Mouse (Mus musculus): ENCODE results near the gene Fbxl5. TPM values are rescaled to one million over a fixed set of nuclear protein-coding genes. Genes with fewer than 3 reads are reported as not detected.

Gene Fbxl5
- total RNA-seq (2023), result 69.6 to 71.8 TPM (median 69.8 TPM) in 4 replicates

DNA sequence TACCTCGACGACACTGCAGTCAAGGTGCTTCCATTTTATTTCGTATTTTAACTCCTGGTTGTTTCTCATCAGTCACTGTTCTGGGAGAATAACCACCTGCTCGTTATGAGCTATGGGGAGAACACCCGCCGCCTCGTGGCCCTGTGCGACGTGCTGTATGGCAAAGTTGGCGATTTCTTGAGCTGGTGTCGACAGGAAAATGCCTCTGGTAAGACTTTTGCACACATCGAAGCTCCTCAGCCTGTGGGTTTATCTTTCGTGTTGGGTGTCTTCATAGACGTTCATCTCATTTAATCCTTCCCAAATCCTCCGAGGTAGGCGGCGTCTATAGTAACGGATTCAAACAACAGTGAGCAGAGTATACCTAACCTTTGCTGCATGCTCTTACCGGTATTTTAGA, at the start of gene Fbxl5:
Gene Fbxl5 (minus strand): TSS at position 101 of the 400 bp plus-strand sequence.

DNA sequence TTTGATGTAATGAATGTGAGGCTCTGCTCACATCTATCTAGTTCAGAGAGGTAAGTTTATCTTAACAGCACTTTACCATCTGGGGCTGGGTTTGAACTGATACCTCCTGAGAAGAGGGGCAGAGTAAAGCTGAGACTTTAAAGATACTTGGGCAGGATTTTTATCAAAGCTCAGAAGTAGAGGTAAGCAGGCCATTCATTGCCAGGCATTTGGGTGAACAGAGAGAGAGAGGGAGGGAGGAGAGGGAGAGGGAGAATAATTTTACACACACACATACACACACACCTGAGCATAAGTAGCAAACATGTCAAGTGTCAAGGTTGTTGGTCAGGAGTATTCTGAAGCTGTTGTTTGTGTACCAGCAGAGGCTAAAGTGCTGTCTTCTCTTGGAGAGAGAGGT, 46.8 kb upstream of the Fbxl5 start, which contains the start of gene Cd38:
Gene Cd38 (plus strand): TSS at position 301 of the 400 bp plus-strand sequence.

DNA sequence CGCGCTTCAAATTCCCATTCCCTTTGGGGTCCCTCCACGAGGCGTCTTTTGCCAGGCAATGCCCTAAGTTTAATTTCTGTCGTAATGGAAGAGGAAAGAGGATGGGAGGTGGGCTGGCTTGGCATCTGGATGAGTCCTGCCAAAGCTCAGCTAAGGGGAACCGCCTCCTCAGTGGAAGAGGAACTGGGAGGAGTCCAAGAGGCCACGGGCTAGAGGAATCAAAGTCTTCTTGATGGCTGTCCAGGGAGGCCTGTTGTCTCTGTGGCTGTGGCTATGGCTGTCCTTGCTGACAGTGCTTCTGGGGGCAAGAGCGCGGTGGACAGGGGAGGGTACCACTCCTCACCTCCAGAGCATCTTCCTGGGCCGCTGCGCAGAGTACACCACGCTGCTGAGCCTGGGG, 2.7 kb downstream of the Fbxl5 start, which contains the start of gene Bst1:
Gene Bst1 (plus strand): TSS at position 191 of the 400 bp plus-strand sequence.

Other genes with a start within 250 kb of the Fbxl5 start
- gene Cc2d2a, start 159.3 kb downstream of the Fbxl5 start, total RNA-seq (2023), result not detected in 4 replicates
- 4.5 to 5.9 TPM (median 5.5 TPM) in 4 replicates for gene Bst1, start 2.8 kb downstream of the Fbxl5 start, total RNA-seq (2023)
- gene Cd38, start 46.9 kb upstream of the Fbxl5 start, total RNA-seq (2023), result 116 to 127 TPM (median 123 TPM) in 4 replicates
- gene Gm7879, start 91.5 kb upstream of the Fbxl5 start, total RNA-seq (2023), result 6.3 to 14.1 TPM (median 11.9 TPM) in 4 replicates
- not detected in 4 replicates for gene Fgfbp1, start 160.1 kb upstream of the Fbxl5 start, total RNA-seq (2023)

Data from B cell, adult 62 days (primary cell).